Mouse (Mus musculus): Measurements from ENCODE around the gene Dner.

The Dner gene

DNA sequence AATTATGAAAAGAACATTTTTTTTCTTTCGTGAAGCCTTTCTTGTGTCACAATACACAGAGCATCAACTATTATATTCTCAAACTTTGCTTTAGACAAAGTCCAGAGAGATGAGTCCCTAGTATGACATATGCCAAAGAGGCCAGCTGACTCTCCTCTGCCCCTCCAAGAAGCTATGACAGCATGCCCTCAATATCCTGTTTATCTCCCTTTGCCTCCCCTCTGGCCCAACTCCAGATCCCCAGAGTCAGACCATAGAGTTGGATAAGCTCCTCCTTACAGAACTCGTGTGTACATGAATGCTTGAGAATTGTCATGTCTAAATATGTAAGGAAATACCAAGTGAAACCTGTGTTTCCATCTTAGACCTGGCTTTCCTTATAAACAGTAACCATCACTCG is 170.5 kb downstream of the Dner start:
- DNase-seq (ENCODE audit: low spot score): no peak

DNA sequence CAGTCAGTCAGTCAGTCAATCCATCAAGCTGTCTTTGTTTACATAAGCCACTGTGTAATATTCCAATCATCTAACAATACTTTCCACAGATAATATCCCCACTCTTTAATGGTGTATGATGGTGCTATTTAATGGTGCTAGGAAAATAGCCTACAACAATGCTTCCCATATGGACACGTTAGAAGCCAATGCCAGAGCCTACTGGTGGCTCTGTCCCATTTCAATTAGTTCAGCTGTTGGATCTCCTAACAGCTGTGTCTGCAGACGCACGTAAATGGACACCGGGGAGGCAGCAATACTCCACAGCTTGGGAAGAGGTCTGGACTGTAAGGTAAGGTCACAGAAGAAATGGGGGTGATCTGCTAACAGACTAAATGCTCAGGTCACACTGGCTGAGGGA is 171.6 kb downstream of the Dner start:
- DNase-seq (ENCODE audit: low spot score): no peak

DNA sequence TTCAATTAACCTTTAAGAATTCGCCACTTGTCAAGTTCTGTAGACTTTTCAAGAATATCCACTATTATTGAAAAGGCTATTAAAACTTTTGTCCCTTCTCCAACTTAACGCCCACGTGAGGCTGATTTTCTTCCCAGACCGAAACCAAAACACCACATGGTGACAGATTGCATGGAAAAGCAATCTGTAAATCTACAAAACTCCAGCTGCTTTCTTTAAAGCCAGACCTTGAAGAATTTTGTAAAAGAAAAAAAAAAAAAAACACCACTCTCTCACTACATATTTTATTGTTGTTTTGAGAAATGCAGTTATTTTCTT is 173.1 kb downstream of the Dner start:
- no peak for DNase-seq (ENCODE audit: low spot score)

DNA sequence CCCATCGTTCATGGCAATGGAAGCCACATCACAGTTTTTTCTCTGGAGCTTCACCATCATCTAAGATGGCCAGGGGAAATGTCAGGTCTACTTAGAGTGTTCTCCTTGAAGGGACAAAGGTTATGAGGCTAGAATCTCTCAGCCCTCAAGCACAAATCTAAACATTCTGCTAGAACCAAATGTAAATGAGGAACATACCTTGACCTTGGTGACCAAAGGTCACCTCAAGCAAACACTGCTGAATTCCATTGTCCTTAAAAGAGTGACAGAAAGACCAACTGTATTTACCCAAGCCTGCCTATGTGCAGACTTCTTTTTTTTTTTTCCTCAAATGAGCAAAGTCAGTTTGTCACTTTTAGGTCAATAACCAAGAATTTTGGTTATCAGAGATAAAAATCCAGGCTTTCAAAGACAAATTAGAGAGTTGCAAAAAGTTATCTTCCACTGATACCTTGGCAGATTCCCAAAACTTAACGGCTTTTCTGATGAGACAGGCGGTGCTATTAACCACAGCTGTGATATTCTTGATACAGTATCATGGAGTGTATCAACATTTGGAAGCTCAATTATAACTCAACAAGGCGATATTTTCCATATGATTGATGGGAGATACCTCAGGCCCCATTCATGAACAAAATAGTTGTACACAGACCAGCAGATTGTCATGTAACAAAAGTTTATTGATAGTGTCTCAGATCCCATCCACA is 173.6 kb downstream of the Dner start:
- no peak for DNase-seq (ENCODE audit: low spot score)

DNA sequence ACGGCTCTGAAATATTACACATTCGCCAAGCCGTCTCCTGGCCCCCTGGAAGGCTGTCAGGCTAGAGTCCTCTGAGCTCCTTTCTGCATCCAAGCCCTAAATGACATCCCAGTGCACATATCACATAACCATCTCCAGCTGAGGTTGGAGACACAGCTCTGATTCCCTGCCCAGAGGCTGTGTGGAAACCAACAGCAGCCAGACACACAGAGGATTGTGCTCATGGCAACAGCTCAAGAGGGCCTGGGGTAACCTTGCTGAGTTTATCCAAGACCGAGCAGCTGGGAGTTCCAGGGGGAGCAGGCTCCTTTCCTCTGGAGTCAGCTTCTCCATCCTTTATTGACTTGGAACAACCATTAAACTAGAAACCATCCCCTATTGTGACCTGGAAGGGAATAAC is 177.7 kb downstream of the Dner start:
- no peak for DNase-seq (ENCODE audit: low spot score)

DNA sequence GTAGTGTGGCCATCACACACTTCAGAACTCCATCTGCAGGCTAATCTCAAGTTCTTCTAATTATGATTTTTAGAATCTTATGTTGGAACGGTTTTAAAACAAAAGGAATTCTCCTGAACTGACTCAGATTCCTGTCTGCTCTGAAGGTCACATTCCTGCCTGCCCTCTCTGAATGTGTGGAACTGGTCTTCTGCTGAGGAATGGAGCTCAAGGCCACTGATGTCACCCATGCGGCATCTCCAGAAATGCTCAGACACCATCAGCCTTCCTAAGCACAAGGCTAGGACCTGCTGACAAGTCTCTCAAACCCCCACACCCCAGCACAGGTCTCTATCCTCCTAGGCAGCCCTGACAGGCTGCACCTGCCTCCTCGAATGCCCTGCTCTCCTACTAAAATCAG is 182.8 kb downstream of the Dner start:
- DNase-seq (ENCODE audit: low spot score): no peak

DNA sequence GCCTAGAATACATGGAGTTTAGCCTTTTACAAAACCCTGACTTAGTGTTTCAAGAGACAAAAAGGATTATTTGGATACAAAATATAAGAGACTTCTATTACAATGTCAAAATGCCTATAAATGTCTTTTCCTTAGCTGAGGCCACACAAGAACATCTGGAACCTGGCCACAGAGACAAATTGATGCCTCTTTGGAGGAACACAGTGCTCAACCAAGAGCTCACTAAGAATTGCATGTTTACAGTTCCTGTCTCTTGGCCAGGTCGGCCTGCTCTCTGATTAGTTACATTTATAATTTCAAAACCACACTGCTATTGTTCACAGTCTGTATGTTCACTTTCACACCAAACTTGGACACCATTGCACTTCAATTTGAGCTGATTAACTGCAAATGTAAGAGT is 187.5 kb downstream of the Dner start:
- DNase-seq (ENCODE audit: low spot score): no peak

DNA sequence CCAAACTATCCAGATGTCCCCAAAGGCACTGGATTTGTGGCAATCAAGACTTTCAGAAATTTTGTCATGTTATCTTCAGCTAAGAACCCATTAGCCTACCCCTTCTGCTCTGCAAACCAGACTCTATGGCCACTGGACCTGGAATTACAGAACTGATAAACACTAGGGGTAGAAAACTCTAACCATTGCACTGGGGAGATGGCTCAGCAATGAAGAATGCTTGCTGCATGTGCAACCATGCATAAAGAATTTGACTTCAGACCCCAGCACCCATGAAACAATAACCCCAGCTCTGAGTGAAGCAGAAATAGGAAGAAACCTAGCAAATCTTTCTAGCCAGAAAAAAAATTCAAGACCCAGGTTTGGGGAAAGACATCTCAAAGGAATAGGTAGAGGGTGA is 188.5 kb downstream of the Dner start:
- DNase-seq (ENCODE audit: low spot score): no peak

DNA sequence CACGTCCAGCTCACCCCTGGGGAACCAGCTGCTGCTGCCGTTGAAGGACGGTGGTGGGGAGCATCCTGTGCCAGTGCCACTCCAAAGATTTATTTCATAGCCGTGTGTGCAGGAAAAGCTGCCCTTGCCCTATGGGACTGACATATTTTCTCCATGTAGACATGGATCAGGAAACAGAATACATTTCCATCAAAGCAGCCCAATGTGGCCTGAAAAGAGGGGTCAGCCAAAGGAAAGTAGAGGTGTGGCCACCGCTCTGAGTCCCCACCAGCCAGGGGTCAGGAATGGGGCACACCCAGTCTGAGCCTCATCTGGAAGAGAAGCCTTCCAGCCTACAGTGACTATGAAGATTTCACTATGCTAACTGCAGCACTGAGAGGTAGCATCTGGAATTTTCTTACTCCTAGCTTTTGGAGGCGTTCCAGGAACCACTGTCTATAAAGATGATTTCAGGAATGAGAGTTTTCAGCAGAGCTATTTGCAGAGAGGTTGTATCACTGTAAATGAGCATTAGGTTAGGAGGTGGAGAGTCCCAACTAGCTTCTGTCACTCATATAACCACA is 189.0 kb downstream of the Dner start:
- DNase-seq (ENCODE audit: low spot score): no peak

DNA sequence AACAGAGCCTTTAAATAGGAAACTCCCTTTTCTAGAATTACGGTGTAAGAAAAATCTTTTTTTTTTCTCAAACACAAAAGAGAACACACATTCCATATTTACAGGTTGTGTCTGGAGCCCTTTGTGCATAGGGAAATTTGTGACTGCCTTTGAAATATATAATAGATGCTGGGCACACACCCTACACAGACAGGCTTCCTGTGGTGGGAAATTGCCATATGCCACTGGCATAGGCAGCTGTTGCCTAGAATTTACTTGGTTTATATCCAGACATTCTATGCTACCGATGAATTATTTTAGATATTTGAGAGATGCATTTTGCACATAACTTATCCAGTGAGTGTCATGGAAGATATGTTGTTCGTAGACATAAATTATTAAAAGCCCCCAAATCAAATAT is 195.3 kb downstream of the Dner start:
- no peak for DNase-seq (ENCODE audit: low spot score)

DNA sequence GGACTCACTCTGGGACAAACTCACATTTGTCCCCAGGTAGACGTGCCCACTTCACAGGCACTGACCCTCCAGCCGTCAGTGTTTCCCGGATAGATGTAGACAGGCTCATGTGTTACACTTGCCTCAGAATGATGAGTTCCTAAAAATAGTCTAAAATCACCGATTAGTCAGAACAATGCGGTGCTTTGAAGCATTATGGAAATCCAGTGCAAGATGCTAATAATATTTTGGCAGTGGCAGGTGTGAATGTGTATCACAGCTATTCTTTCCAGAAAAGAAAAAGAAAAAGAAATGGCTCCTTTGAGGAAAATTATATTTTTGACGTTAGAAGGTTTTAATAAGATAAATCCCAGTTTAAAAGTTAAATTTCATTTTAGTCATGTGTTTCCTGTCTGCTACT is 204.3 kb downstream of the Dner start:
- DNase-seq (ENCODE audit: low spot score): no peak

DNA sequence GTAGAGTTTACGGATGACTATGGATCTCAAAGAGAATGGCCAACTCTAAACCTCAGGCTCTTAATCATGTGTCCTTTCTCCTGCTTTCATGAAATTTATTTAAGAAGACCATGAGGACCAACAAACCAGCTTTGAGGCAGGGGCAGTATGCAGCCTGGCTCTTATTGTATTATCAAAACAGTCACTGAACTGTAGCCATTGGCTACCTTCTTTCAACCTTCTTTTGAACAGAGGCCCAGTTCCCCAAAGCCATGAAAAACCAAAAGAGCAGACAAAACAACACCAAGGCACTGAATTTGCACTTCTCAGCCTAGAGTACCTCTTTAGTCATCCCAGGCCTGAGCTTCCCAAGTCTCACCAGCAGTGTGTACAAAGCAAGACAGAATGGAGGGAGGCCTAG is 207.5 kb downstream of the Dner start:
- DNase-seq (ENCODE audit: low spot score): no peak

DNA sequence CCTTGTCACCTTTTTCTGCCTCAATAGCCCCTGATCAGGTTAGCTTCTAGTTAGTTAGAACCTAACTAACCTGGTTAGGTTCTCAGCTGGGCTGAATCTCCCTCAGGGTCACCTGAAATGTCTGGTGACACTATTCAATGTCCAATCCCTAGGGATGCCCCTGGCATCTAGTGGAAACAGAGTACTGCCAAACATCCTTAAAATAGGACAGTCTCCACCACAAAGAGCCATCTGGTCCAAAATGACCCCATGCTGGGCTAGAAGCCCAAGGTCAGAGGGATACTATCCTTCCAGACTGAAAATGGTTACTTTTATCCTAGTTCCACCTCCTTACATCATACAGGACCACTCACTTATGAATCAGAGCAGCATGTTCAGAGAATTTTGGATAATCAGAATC is 211.0 kb downstream of the Dner start:
- DNase-seq (ENCODE audit: low spot score): no peak

DNA sequence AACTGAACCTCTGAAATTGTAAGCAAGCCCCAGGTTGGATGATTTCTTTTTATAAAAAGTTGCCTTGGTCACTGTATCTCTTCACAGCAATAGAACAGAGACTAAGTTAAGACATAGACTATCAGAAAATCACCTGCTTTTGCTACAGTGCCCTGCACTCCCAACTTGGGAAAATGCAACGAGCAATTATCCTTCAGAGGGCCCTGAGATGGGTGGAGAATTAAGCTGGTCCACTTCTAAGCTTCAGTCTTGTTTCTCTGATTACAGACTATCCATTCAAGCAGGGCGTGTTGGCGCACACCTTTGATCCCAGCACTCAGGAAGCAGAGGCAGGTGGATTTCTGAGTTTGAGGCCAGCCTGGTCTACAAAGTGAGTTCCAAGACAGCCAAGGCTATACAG is 211.4 kb downstream of the Dner start:
- DNase-seq (ENCODE audit: low spot score): no peak

DNA sequence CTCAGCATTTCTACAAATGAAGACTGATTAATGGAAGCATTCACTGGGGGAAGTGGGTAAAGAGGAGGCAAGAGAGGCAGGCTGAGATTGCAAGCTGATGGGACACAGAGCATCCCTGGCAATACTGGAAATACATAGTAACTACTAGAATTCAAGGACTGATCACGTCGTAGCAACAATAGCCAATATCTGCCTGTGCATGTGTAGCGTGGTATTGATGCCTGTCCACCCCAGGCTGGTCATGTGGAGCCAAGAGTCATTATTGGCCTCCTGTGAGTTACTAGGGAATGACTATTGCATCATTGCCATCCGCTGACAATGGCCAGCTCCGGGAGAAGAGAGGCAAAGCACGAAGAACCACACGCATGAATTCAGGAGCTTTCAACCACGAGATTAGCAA is 216.0 kb downstream of the Dner start:
- no peak for DNase-seq (ENCODE audit: low spot score)

DNA sequence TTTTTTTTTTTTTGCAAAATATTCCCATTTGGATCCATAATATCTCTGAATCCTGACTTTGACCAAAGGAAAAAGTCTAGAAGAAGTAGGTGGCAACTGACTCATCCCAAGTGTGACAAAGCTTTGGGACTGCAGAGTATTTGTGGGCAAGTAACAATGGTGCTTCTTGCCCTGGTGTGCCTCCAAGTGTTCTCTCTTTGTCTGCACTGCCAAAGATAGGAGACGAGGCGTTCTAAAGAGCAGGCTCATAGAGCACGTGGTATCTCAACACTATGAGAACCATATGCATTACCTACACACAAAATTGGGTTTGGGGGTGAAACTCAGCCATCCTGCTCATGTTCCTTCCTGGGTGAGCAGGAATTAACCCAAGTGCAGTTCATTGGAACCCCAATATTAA is 221.7 kb downstream of the Dner start:
- no peak for DNase-seq (ENCODE audit: low spot score)

DNA sequence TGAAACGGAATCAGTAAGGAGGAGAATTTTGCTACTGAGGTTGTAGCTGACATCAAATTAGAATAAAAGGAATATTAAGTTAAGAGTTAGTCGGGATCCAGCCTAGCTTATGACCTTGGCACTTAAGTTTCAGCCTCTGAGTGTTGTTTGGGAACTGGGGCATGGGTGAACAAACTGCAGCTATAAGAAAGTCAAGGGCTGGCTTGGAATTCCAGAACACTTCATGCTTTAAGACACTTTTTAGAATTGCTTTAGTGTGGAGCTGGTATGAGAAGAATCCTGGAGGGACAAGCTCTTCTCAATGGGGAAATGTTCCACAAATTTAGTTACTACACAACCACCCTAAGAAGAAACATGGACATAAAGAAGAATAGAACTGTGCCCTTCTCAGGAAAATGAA is 223.8 kb downstream of the Dner start:
- no peak for DNase-seq (ENCODE audit: low spot score)

DNA sequence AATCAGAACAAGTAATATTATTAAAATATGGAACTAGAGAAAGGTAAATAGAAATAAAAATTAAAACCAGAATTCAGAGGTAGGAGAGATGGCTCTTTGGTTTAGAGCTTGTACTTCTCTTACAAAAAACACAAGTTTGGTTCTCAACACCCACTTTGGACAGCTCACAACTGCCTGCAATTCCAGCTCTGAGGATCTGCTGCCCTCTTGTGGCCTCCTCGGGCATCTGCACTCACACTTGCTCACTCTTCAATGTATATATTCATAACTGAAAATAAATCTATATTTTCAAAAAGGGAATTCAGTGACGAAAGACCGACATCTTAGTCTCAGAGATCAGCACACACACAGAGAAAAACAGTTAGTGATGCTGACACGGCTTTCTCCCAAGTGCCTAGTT is 225.7 kb downstream of the Dner start:
- no peak for DNase-seq (ENCODE audit: low spot score)

DNA sequence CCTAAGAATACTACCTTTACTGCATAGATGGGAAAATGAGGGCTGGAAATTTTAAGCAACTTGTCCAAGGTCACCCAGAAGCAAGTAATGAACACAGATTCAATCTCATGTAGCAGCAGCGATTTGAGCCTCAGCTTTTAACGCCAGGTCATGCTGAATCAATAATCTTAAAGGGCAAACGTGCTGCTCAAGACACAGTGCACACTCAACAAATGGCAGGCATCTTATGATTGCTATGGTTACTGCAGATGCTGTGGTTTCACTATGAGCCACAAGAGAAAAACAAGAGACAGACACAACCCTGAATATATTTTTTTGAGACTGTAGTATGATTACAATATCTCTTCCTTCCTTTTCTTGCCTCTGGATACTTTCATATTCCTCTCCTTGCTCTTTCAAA is 228.4 kb downstream of the Dner start:
- no peak for DNase-seq (ENCODE audit: low spot score)

DNA sequence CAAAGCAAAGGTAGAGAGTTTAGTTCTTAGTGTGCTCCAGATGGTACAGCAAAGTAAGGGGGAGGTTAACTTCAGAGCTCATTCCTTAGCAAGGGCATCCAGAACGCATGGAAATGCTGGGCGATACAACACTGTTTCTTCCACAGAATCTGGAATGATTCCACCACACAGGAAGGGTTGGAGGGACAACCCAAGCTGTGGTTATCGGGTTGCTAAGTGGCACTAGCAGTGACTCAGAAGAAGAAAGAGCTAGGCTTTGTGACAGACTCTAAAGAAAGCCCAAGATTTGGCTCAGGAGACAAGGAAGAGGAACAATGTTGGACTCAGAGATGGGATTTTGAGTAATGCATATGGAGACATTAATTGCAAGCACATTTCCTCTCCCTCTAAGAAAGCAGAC is 231.3 kb downstream of the Dner start:
- DNase-seq (ENCODE audit: low spot score): no peak

DNA sequence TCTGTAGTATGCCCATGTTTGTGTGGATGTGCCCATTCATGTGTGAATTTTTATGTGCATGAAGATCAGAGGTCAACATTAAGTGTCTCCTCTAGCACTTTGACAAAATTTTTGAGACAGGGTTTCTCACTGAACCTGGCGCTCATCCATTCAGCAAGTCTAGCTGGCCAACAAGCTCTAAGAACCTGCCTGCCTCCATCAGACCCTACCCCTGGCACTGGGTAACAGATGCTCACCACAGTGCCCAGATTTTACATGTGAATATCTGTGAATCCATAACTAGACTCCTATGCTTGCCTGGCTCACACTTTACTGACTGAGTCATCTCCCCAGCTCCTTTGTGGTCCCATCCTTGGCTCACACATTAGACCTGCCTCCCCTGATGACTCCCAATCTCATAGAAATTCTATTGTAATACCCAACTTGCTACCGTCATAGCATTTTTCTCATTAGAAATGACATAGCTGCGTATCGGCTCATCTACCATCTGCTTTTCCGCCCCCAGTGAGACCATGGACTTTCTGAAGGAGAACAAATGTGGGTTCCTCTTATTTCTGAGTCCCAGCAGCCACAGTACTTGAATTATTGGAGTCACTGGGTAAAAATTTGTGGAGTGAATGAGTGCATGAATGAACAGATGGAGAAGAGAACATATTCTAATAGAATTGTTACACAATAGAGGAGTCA is 231.9 kb downstream of the Dner start:
- no peak for DNase-seq (ENCODE audit: low spot score)

DNA sequence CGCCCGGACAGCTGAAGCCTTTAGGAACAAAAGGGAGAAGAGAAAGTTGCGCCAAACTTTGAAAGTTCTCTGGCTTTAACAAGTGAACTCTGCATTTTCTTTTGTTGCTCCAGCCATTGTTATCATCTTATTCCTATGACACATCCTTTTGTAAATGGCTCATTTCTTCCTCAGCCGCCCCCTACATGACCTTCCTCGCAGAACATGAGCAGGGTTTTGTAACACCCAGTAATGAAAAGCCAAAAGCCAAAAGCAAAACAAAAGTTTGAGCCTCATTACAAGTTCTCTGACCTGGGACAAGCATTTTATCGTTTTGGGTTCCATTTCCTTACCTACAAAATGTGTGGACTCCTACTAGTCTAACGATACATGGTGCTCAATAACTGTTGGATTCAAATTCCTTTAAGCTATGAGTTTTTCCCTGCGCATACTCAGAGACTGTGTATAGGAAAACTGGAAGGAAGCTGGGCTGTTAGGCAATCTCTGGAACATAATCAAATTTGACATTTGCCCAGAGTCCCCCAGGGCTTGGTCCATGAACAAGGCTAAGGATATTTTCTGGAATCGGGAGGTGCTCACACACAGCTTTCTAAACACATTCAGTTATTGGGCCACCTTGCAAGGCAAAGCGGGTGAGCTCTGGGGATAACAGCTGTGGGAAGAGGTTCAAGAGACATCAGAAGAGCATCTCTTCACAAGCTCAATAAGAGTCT is 246.3 kb downstream of the Dner start:
- no peak for DNase-seq (ENCODE audit: low spot score)

DNA sequence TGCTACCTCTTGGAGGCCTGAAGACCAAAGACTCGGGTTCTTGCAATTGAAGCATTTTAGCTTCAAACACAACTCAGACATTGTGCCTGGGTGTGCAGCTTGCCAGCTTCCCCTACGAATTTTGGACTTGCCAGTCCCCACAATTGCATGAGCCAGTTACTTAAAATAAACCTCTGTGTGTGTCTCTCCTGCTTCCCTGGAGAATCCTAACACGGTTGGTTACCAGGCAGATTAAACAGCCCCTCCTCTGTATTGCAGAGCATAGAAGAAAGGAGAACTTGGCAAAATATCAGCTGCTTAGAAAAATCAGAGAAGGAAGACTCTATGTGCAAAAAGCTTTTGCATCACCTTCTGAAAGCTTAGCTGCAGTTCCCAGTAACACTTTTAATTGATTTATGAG is 252.4 kb downstream of the Dner start:
- DNase-seq (ENCODE audit: low spot score): no peak
